Mouse (Mus musculus): ENCODE data around the gene Ftsj3. TPM values are rescaled to one million over a fixed set of nuclear protein-coding genes. Genes with fewer than 3 reads are reported as not detected.

The Ftsj3 gene
- polyA plus RNA-seq (2015; fragmentation: Nextera tagmentation; extraction: Ambion mirVana): 26.2 and 28.3 TPM in 2 replicates

DNA sequence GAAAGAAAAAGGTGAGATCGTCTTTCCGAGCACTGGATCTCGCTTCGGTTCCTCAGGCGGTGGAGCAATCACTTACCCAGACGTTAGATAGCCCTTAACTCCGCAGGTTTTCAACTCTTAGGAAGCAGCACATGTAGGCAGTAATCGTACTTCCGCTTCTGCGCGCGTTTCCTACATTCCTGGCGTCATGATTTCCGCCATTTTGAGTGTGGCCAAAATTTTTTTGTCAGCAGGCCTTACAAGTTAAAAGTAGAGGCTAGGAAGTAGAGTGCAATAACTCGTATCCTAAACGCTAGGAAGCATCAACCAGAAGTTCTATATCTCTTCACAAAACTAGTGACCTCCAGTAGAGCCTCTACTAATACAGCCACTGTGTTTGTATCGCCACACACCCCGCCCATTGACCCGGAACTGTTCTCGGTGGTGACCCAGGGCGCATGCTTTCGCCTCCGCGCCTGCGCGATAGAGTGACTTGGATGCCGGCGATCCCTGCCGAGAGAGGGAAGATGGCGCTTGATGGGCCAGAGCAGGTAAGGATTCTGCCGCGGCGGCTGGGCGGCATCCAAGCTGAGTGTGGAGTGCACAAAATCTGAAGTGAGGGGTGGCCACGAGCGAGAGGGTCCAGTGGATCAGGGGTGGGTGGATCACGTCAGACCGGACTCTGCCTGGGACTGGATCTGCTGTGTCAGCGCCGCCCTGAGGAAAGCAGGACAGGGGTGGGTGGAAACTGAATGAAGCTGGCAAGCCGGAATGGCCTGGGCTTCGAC is at the start of gene Ftsj3, which contains the start of gene Psmc5:
Gene Ftsj3, minus strand, starts transcription at position 395 of the 767 bp plus-strand sequence.
Gene Psmc5, plus strand, starts transcription at position 470 of the 767 bp plus-strand sequence.

DNA sequence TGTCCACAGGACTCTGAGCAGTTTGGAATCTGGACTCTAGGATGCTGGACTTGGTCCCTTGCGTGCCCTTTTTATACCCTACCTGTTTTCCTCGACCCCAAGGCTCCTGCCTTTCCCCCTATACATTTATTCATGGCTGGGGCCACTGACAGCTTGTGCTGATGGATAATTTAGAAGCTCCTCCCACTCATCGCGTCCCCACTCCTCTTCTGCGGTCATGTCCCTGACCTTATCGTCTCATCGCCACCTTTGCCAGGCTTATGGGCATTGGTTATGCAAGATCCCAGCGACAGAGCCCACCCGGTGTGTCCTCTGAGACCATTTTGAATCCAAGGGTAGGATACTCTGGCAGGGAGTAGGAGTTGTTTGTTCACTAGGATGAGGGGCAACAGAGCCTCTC is 45.9 kb upstream of the Ftsj3 start, which contains the start of gene Gh:
Gene Gh, minus strand, starts transcription at position 101 of the 400 bp plus-strand sequence.

DNA sequence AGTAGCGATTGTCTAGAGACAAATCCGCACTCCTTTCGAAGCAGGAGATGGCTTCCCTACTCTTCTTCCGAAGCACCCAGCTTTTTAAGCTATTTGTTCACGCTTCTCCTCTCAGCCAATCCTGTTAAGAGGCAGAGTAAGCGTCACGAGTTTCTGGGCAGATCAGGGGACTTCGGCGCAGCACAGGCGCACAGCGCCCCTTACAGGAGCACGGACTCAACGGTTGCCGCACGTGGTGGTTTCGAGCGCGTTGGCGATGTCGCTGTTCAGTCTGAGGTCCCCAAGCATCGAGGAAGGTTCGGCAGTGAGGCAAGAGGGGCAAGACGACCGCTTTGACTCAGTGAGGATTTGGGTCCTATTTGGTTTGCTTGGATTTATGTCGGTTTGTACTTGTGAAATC is 20.6 kb upstream of the Ftsj3 start, which contains the start of gene Tcam1:
Gene Tcam1, plus strand, starts transcription at position 219 of the 400 bp plus-strand sequence.

DNA sequence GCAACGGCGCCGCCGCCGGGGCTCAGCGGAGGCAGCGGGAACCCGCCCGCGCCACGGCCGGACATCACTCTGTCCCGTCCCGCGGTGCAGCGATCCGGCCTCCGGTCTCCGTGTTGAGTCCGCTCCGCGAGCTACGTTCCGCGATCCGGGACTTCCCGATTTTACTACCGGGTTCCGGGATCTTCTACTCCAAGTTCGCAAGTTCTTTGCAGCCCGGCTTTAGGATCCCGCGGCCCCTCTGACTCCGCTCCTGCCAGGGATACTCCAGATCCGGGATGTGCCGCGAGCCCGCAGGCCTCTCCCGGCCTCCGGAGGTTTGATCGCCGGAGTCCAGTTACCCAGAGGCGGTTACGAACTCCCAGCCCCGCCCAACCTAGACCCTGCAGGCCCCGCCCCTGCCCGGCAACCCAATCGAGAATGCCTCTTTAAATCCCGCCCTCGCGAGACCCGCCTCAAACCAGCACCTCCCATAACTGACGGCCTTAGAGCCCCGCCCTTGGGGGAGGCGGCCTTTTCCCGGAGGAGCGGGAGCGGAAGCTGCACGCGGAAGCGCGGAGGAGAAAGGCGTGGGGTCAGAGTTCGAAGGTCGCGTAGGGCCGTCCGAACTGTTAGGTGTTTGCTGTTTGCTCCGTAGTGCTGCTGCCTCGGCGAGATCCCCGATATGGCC is 16.9 kb upstream of the Ftsj3 start, which contains the start of gene Smarcd2:
Gene Smarcd2, minus strand, starts transcription at position 329 of the 667 bp plus-strand sequence.

DNA sequence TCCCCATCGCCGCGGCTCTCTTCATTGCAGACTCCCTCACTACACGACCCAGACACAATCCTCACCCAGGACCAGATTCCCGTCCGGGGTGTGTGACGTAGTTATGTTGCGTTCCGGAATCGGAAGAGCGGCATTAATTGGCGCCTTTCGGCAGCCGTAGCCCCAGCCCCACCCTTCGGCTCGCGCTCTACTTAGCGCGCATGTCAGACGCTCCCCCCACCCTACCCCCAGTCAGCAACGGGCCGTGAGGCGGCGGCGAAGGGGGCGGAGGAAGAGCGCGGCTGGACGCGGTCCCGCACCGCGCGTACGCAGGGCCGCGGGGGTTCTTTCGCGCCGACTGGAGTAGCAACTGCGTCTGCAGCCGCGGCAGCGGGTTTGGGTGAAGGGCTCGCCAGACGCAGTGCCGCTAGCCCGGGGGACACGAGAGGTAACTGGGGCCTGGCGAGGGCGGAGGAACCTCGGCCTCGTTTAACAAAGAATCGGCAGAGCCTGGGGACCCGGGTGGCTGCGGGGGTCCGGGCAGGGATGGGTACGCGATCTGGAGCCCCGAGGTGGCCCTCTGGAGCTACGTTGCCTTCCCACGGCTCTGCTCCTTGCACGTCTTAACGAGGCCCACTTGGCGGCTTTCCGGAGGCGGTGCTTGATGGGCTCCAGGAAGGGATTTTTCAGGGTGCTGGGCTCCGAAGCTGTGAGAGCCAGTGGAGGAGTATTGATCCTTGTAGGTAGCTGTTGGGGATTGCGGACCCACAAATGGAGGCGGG is 39.0 kb downstream of the Ftsj3 start, which contains the start of gene Ddx42:
Gene Ddx42, plus strand, starts transcription at position 197 of the 761 bp plus-strand sequence.

DNA sequence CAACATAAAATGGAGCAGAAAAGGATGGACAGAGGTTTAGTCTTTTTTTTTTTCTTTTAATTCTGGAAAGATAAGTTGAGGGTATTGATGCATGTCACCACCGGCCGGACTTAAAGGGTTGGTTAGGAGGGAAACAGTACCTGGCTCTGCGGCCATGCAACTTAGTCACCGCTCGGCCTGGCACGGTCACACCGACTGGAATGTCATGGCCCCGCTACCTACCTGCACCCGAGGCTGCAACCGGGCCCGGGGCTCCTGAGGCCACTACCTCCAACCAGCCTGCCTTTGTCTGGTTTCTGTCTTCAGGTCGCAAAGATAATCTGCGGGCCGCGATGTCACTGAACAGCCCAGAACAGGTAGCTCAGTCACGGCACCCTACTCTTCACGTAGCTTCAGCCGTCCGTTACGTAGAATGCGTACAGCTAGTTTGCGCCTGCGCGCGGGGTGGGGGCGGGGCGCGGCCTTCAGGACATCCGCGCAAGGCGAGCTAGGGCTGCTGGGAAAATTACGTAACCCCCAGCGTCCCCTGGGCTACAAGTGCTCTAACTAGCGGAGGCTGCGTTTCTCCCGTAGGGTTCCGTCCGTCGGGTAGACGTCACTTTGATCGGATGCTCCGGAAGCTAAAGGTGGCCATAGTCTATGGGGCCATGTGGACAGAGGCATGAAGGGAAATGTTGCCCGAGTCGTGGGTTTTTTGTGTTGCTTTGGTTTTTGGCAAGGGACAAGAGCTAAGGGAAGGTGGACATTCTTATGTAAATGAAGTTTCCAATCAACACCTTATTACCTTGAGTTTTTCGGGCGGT is 39.8 kb downstream of the Ftsj3 start, which contains the start of gene Ccdc47:
Gene Ccdc47, minus strand, starts transcription at position 418 of the 803 bp plus-strand sequence.

DNA sequence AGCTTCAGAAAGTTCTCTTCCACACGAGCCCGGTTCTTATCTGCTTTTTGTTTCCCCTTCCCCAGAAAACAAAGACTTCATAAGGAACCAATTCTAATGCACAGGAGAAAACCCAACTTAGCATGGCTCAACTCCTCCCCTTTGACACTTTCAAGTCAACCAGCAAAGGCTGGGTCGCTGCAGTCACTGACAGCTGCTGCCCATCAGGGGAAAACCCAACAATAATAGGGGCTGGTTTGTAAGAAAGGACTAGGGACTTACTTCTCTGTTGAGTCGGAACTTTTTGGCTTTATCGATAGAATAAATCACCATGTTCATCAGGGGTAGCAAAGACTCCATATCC is 53.8 kb downstream of the Ftsj3 start, which contains the start of gene Strada:
Gene Strada, minus strand, starts transcription at position 46 of the 343 bp plus-strand sequence.

Other genes with a start within 250 kb of the Ftsj3 start
- gene Kcnh6, start 248.0 kb downstream of the Ftsj3 start, polyA plus RNA-seq (2015; fragmentation: Nextera tagmentation; extraction: Ambion mirVana): 2.5 and 3.9 TPM in 2 replicates
- gene Dcaf7, start 219.2 kb downstream of the Ftsj3 start, polyA plus RNA-seq (2015; fragmentation: Nextera tagmentation; extraction: Ambion mirVana): 117 and 140 TPM in 2 replicates
- gene Taco1, start 190.0 kb downstream of the Ftsj3 start, polyA plus RNA-seq (2015; fragmentation: Nextera tagmentation; extraction: Ambion mirVana): 7.3 and 7.4 TPM in 2 replicates
- gene Map3k3, start 171.5 kb downstream of the Ftsj3 start, polyA plus RNA-seq (2015; fragmentation: Nextera tagmentation; extraction: Ambion mirVana): 11.0 and 12.1 TPM in 2 replicates
- gene Gm10840, start 95.2 kb downstream of the Ftsj3 start, polyA plus RNA-seq (2015; fragmentation: Nextera tagmentation; extraction: Ambion mirVana): not detected in 2 replicates
- 104 and 107 TPM in 2 replicates for gene Limd2, start 95.2 kb downstream of the Ftsj3 start, polyA plus RNA-seq (2015; fragmentation: Nextera tagmentation; extraction: Ambion mirVana)
- 24.1 and 24.5 TPM in 2 replicates for gene Strada, start 53.9 kb downstream of the Ftsj3 start, polyA plus RNA-seq (2015; fragmentation: Nextera tagmentation; extraction: Ambion mirVana)
- gene Ccdc47, start 39.7 kb downstream of the Ftsj3 start, polyA plus RNA-seq (2015; fragmentation: Nextera tagmentation; extraction: Ambion mirVana): 73.1 and 80.1 TPM in 2 replicates
- gene Ddx42, start 39.2 kb downstream of the Ftsj3 start, polyA plus RNA-seq (2015; fragmentation: Nextera tagmentation; extraction: Ambion mirVana): 52.9 and 54.4 TPM in 2 replicates
- 291 and 312 TPM in 2 replicates for gene Psmc5, start 75 bp upstream of the Ftsj3 start, polyA plus RNA-seq (2015; fragmentation: Nextera tagmentation; extraction: Ambion mirVana)
- 10.6 and 12.2 TPM in 2 replicates for gene Smarcd2, start 16.9 kb upstream of the Ftsj3 start, polyA plus RNA-seq (2015; fragmentation: Nextera tagmentation; extraction: Ambion mirVana)
- gene Tcam1, start 20.6 kb upstream of the Ftsj3 start, polyA plus RNA-seq (2015; fragmentation: Nextera tagmentation; extraction: Ambion mirVana): 0.14 TPM in 1 of 2 replicates, not detected in the other
- not detected in 2 replicates for gene Gh, start 45.8 kb upstream of the Ftsj3 start, polyA plus RNA-seq (2015; fragmentation: Nextera tagmentation; extraction: Ambion mirVana)
- 1.5 TPM in 2 replicates for gene Cd79b, start 58.7 kb upstream of the Ftsj3 start, polyA plus RNA-seq (2015; fragmentation: Nextera tagmentation; extraction: Ambion mirVana)
- 0.04 TPM in 1 of 2 replicates, not detected in the other for gene Scn4a, start 97.2 kb upstream of the Ftsj3 start, polyA plus RNA-seq (2015; fragmentation: Nextera tagmentation; extraction: Ambion mirVana)
- 0.42 TPM in 1 of 2 replicates, not detected in the other for gene Prr29, start 109.4 kb upstream of the Ftsj3 start, polyA plus RNA-seq (2015; fragmentation: Nextera tagmentation; extraction: Ambion mirVana)
- 11.7 and 13.7 TPM in 2 replicates for gene Icam2, start 132.0 kb upstream of the Ftsj3 start, polyA plus RNA-seq (2015; fragmentation: Nextera tagmentation; extraction: Ambion mirVana)
- gene Ern1, start 231.8 kb upstream of the Ftsj3 start, polyA plus RNA-seq (2015; fragmentation: Nextera tagmentation; extraction: Ambion mirVana): 2.3 and 3.3 TPM in 2 replicates